Mouse (Mus musculus): ENCODE measurements at regions not wholly inside any gene's neighbourhood (a gene's known extent, or its start where the extent isn't known, plus 50 kb on each side); places are given as distances from the start of the nearest gene placed in this dataset.
"Not testable (repeated sequence)": the region's sequence is repeated elsewhere in the genome, so short reads cannot be mapped to it uniquely, and the experiment has no call there.

GRCm38 (mm10) chr5:28795130-28795758 is 328.2 kb upstream of the Shh start:
- no peaks in the 10 kb centered on the region for H3K36me3 ChIP-seq
- ATAC-seq (ENCODE audit: low FRiP score, low read depth), result no peak
- no peak overlapping the region for H3K4me3 ChIP-seq
- no peak overlapping the region for H3K9ac ChIP-seq
- H3K27me3 ChIP-seq, result no peaks in the 10 kb centered on the region
- no peak overlapping the region for H3K4me2 ChIP-seq (replicated peaks)
- 0 out of 2 replicates have a peak, but pooled peaks cover 4% of the 10 kb centered on the region for H3K4me1 ChIP-seq
- WGBS, result 94% methylated on average over 6 of the region's 6 CpGs
- H3K9me3 ChIP-seq, result no peaks in the 10 kb centered on the region
- no peak overlapping the region for H3K27ac ChIP-seq

GRCm38 (mm10) chr5:28793781-28794180 is 326.7 kb upstream of the Shh start:
- Histone ChIP-seq H3K9me3 (no peaks in the 10 kb centered on the region), H3K4me1 (0 out of 2 replicates have a peak, but pooled peaks cover 4% of the 10 kb centered on the region), H3K36me3 (no peaks in the 10 kb centered on the region), H3K27ac (no peak overlapping the region), H3K27me3 (no peaks in the 10 kb centered on the region), H3K4me3 (no peak overlapping the region), H3K9ac (no peak overlapping the region), H3K4me2 (replicated peaks) (no peak overlapping the region)
- WGBS, result 86% methylated on average over 2 of the region's 2 CpGs
- no peak for ATAC-seq (ENCODE audit: low FRiP score, low read depth)

GRCm38 (mm10) chr5:28785347-28786060 is 318.4 kb upstream of the Shh start:
- H3K36me3 ChIP-seq, result no peaks in the 10 kb centered on the region
- peaks cover 13% of the 10 kb centered on the region for H3K4me1 ChIP-seq
- no peaks in the 10 kb centered on the region for H3K9me3 ChIP-seq
- H3K9ac ChIP-seq, result no peak overlapping the region
- H3K27ac ChIP-seq, result no peak overlapping the region
- no peak overlapping the region for H3K4me2 ChIP-seq (replicated peaks)
- WGBS, result 48% methylated on average over 11 of the region's 11 CpGs
- no peak for ATAC-seq (ENCODE audit: low FRiP score, low read depth)
- no peak overlapping the region for H3K4me3 ChIP-seq
- H3K27me3 ChIP-seq, result peaks cover 3% of the 10 kb centered on the region; the same call in 1 of the 2 replicates

GRCm38 (mm10) chr5:28784339-28784966 is 317.4 kb upstream of the Shh start:
- 91% methylated on average over 6 of the region's 6 CpGs for WGBS
- Histone ChIP-seq H3K36me3 (no peaks in the 10 kb centered on the region), H3K4me3 (no peak overlapping the region), H3K4me1 (peaks cover 13% of the 10 kb centered on the region), H3K4me2 (replicated peaks) (no peak overlapping the region), H3K27ac (no peak overlapping the region), H3K9ac (no peak overlapping the region), H3K9me3 (no peaks in the 10 kb centered on the region), H3K27me3 (peaks cover 3% of the 10 kb centered on the region; the same call in 1 of the 2 replicates)
- ATAC-seq (ENCODE audit: low FRiP score, low read depth), result no peak

GRCm38 (mm10) chr5:28775648-28776359 is 308.7 kb upstream of the Shh start:
- no peaks in the 10 kb centered on the region for H3K4me1 ChIP-seq
- no peaks in the 10 kb centered on the region; the same call in 1 of the 2 replicates for H3K27me3 ChIP-seq
- no peak overlapping the region for H3K4me2 ChIP-seq (replicated peaks)
- no peak overlapping the region for H3K9ac ChIP-seq
- H3K27ac ChIP-seq, result no peak overlapping the region
- no peaks in the 10 kb centered on the region for H3K9me3 ChIP-seq
- ATAC-seq (ENCODE audit: low FRiP score, low read depth), result no peak
- H3K36me3 ChIP-seq, result no peaks in the 10 kb centered on the region
- no peak overlapping the region for H3K4me3 ChIP-seq
- WGBS, result 83% methylated on average over 2 of the region's 2 CpGs

- no peaks in the 10 kb centered on the region for H3K4me1 ChIP-seq
- H3K27me3 ChIP-seq, result no peaks in the 10 kb centered on the region
- H3K4me2 ChIP-seq (replicated peaks), result no peak overlapping the region
- no peak overlapping the region for H3K9ac ChIP-seq
- H3K9me3 ChIP-seq, result no peaks in the 10 kb centered on the region
- no peak for ATAC-seq (ENCODE audit: low FRiP score, low read depth)
- no peaks in the 10 kb centered on the region for H3K36me3 ChIP-seq
- no peak overlapping the region for H3K4me3 ChIP-seq
- WGBS, result 94% methylated on average over 1 of the region's 1 CpGs
- no peak overlapping the region for H3K27ac ChIP-seq
Observed at GRCm38 (mm10) chr5:28771796-28772195, 304.7 kb upstream of the Shh start.

GRCm38 (mm10) chr5:28756171-28756948 is 289.3 kb upstream of the Shh start:
- no peak overlapping the region for H3K27ac ChIP-seq
- H3K4me3 ChIP-seq, result no peak overlapping the region
- H3K9me3 ChIP-seq, result peaks cover 12% of the 10 kb centered on the region; the same call in 1 of the 2 replicates
- H3K4me1 ChIP-seq, result no peaks in the 10 kb centered on the region
- no peaks in the 10 kb centered on the region for H3K36me3 ChIP-seq
- H3K9ac ChIP-seq, result no peak overlapping the region
- ATAC-seq (ENCODE audit: low FRiP score, low read depth), result no peak
- WGBS, result 91% methylated on average over 6 of the region's 6 CpGs
- H3K27me3 ChIP-seq, result no peaks in the 10 kb centered on the region
- H3K4me2 ChIP-seq (replicated peaks), result no peak overlapping the region

GRCm38 (mm10) chr5:28751821-28752220 is 284.8 kb upstream of the Shh start:
- not testable (repeated sequence) for H3K9ac ChIP-seq; H3K4me3 ChIP-seq; H3K4me1 ChIP-seq; H3K36me3 ChIP-seq; ATAC-seq (ENCODE audit: low FRiP score, low read depth); H3K4me2 ChIP-seq (replicated peaks); H3K27ac ChIP-seq; H3K27me3 ChIP-seq; H3K9me3 ChIP-seq

- ATAC-seq (ENCODE audit: low FRiP score, low read depth), result no peak
- Histone ChIP-seq H3K27ac (no peak overlapping the region), H3K4me2 (replicated peaks) (no peak overlapping the region), H3K36me3 (no peaks in the 10 kb centered on the region), H3K9me3 (no peaks in the 10 kb centered on the region), H3K9ac (no peak overlapping the region), H3K4me3 (no peak overlapping the region), H3K4me1 (no peaks in the 10 kb centered on the region), H3K27me3 (no peaks in the 10 kb centered on the region)
- WGBS, result 79% methylated on average over 3 of the region's 3 CpGs
Observed at GRCm38 (mm10) chr5:28734768-28735167, 267.7 kb upstream of the Shh start.

- Histone ChIP-seq H3K36me3 (no peaks in the 10 kb centered on the region), H3K27me3 (no peaks in the 10 kb centered on the region), H3K4me3 (no peak overlapping the region), H3K4me2 (replicated peaks) (no peak overlapping the region), H3K9ac (no peak overlapping the region), H3K9me3 (no peaks in the 10 kb centered on the region), H3K4me1 (no peaks in the 10 kb centered on the region), H3K27ac (no peak overlapping the region)
- WGBS, result 77% methylated on average over 3 of the region's 3 CpGs
- no peak for ATAC-seq (ENCODE audit: low FRiP score, low read depth)
Observed at GRCm38 (mm10) chr5:28722067-28722466, 255.0 kb upstream of the Shh start.

GRCm38 (mm10) chr5:28714978-28715377 is 247.9 kb upstream of the Shh start:
- no peaks in the 10 kb centered on the region for H3K27me3 ChIP-seq
- no peaks in the 10 kb centered on the region for H3K36me3 ChIP-seq
- WGBS, result 92% methylated on average over 4 of the region's 4 CpGs
- no peaks in the 10 kb centered on the region for H3K4me1 ChIP-seq
- no peak for ATAC-seq (ENCODE audit: low FRiP score, low read depth)
- H3K4me2 ChIP-seq (replicated peaks), result no peak overlapping the region
- H3K27ac ChIP-seq, result no peak overlapping the region
- no peak overlapping the region for H3K9ac ChIP-seq
- no peaks in the 10 kb centered on the region for H3K9me3 ChIP-seq
- H3K4me3 ChIP-seq, result no peak overlapping the region
